Mouse (Mus musculus) CH12.LX (cell line): Measurements from ENCODE around the gene Gm37240. TPM values are rescaled to one million over a fixed set of nuclear protein-coding genes. Genes with fewer than 3 reads are reported as not detected.

Experiments
- DNase-seq: peaks from one replicate; pipeline ENCODE4 v3.0.0-alpha.2; 2013; ENCODE audit errors: extremely low read depth
- H3K27ac ChIP-seq: 2 replicates; pipeline ENCODE4 v1.5.1; 2012; ENCODE audit warnings: low read depth, mild to moderate bottlenecking, control low read depth, moderate library complexity; ENCODE audit not compliant: insufficient read depth
- H3K27me3 ChIP-seq: replicated peaks from 2 replicates; pipeline ENCODE3; 2012; ENCODE audit warnings: inconsistent platforms
- H3K36me3 ChIP-seq, 2 experiments: replicated peaks in 1 of 2; 2 replicates each; pipeline versions ENCODE3 to v1.6.1; 2012; ENCODE audit warnings: inconsistent platforms in 1 of 2, low read length in 1 of 2, mild to moderate bottlenecking in 1 of 2, mixed read lengths in 1 of 2, moderate library complexity in 1 of 2; ENCODE audit not compliant: control insufficient read depth in 1 of 2, insufficient read depth in 1 of 2
- H3K4me1 ChIP-seq, 2 experiments: 2 replicates each; pipeline ENCODE4 v1.6.1; 2012; ENCODE audit warnings: inconsistent platforms in 1 of 2, moderate library complexity in 1 of 2; ENCODE audit not compliant: insufficient read depth in 2 of 2, control insufficient read depth in 1 of 2
- H3K4me2 ChIP-seq: 2 replicates; pipeline ENCODE4 v1.6.1; 2012; ENCODE audit warnings: low read depth, mild to moderate bottlenecking, control low read depth; ENCODE audit not compliant: poor library complexity, insufficient read depth, severe bottlenecking
- H3K4me3 ChIP-seq, 3 experiments: fragments of 150-350 bp in 1 of 3; sonication (generic) in 1 of 3; replicated peaks in 1 of 3; 2 replicates each; pipeline versions ENCODE3 to v1.5.1; 2011 to 2012; ENCODE audit warnings: low read depth in 2 of 3, low read length in 2 of 3, mild to moderate bottlenecking in 2 of 3, moderate library complexity in 2 of 3, control low read depth in 1 of 3, improper control_type of control experiment in 1 of 3, inconsistent platforms in 1 of 3, mixed read lengths in 1 of 3; ENCODE audit not compliant: poor library complexity in 1 of 3
- H3K79me2 ChIP-seq: replicated peaks from 2 replicates; pipeline ENCODE4 v1.6.1; 2012; ENCODE audit warnings: mild to moderate bottlenecking, moderate library complexity; ENCODE audit not compliant: control insufficient read depth, poor library complexity, insufficient read depth, severe bottlenecking; ENCODE audit errors: extremely low read depth
- H3K9ac ChIP-seq: 2 replicates; pipeline ENCODE4 v1.6.1; 2012; ENCODE audit warnings: low read depth, mild to moderate bottlenecking, control low read depth, moderate library complexity; ENCODE audit not compliant: insufficient read depth
- H3K9me3 ChIP-seq: replicated peaks from 2 replicates; pipeline ENCODE3; 2012; ENCODE audit warnings: low read length, inconsistent platforms, mixed read lengths
- CHD1 ChIP-seq: IDR thresholded peaks from 2 replicates; pipeline ENCODE4 v1.6.1; 2012; ENCODE audit warnings: low read depth, low read length, improper control_type of control experiment, inconsistent platforms
- ETS1 ChIP-seq: conservative IDR thresholded peaks from 2 replicates; pipeline ENCODE4 v1.6.1; 2012; ENCODE audit warnings: low read depth, mild to moderate bottlenecking, inconsistent platforms, low read length, improper control_type of control experiment, moderate library complexity
- HCFC1 ChIP-seq: IDR thresholded peaks from 2 replicates; pipeline ENCODE4 v1.6.1; 2012; ENCODE audit warnings: low read depth, mild to moderate bottlenecking, inconsistent platforms, low read length, improper control_type of control experiment
- IRF4 ChIP-seq: IDR thresholded peaks from 2 replicates; pipeline ENCODE4 v1.6.1; 2014; ENCODE audit warnings: low read depth, mild to moderate bottlenecking, inconsistent platforms, low read length, improper control_type of control experiment
- JUN ChIP-seq: IDR thresholded peaks from 2 replicates; pipeline ENCODE4 v1.6.1; 2011; ENCODE audit warnings: low read depth, mild to moderate bottlenecking, low read length, improper control_type of control experiment, moderate library complexity; ENCODE audit not compliant: insufficient read depth
- KAT2A ChIP-seq: IDR thresholded peaks from 2 replicates; pipeline ENCODE4 v1.6.1; 2012; ENCODE audit warnings: low read length, improper control_type of control experiment, inconsistent platforms; ENCODE audit not compliant: insufficient replicate concordance
- MAFK ChIP-seq: IDR thresholded peaks from 2 replicates; pipeline ENCODE4 v1.6.1; 2011; ENCODE audit warnings: low read length, improper control_type of control experiment; ENCODE audit not compliant: insufficient replicate concordance
- MAZ ChIP-seq: IDR thresholded peaks from 2 replicates; pipeline ENCODE4 v1.6.1; 2012; ENCODE audit warnings: low read depth, mild to moderate bottlenecking, inconsistent platforms, low read length, improper control_type of control experiment, moderate library complexity
- MEF2A ChIP-seq: IDR thresholded peaks from 2 replicates; pipeline ENCODE4 v1.6.1; 2014; ENCODE audit warnings: low read depth, mild to moderate bottlenecking, inconsistent platforms, low read length, improper control_type of control experiment, borderline replicate concordance
- PAX5 ChIP-seq: IDR thresholded peaks from 2 replicates; pipeline ENCODE4 v1.6.1; 2012; ENCODE audit warnings: low read length, inconsistent platforms, mixed read lengths
- POLR2AphosphoS2 ChIP-seq: IDR thresholded peaks from 2 replicates; pipeline ENCODE4 v1.6.1; 2011; ENCODE audit warnings: low read depth, low read length, improper control_type of control experiment
- RCOR1 ChIP-seq: conservative IDR thresholded peaks from 2 replicates; pipeline ENCODE4 v1.6.1; 2012; ENCODE audit warnings: low read depth, mild to moderate bottlenecking, inconsistent platforms, low read length, improper control_type of control experiment
- SIN3A ChIP-seq: IDR thresholded peaks from 2 replicates; pipeline ENCODE4 v1.6.1; 2012; ENCODE audit warnings: low read length, improper control_type of control experiment, inconsistent platforms
- UBTF ChIP-seq: IDR thresholded peaks from 2 replicates; pipeline ENCODE4 v1.6.1; 2012; ENCODE audit warnings: low read depth, mild to moderate bottlenecking, inconsistent platforms, low read length, improper control_type of control experiment, moderate library complexity
- USF2 ChIP-seq: conservative IDR thresholded peaks from 2 replicates; pipeline ENCODE4 v1.6.1; 2011; ENCODE audit warnings: low read depth, low read length, improper control_type of control experiment
- ZC3H11A ChIP-seq: IDR thresholded peaks from 2 replicates; pipeline ENCODE4 v1.6.1; 2012; ENCODE audit warnings: low read depth, mild to moderate bottlenecking, inconsistent platforms, low read length, improper control_type of control experiment
- ZMIZ1 ChIP-seq: IDR thresholded peaks from 2 replicates; pipeline ENCODE4 v1.6.1; 2012; ENCODE audit warnings: low read depth, mild to moderate bottlenecking, inconsistent platforms, low read length, improper control_type of control experiment
- ZNF384 ChIP-seq: IDR thresholded peaks from 2 replicates; pipeline ENCODE4 v1.6.1; 2012; ENCODE audit warnings: low read depth, low read length, improper control_type of control experiment, inconsistent platforms
- dilution Hi-C: fragments of 300-500 bp; cut with MboI; formaldehyde crosslinking; loops from 2 replicates; pipeline ENCODE4 v1.14.3; 2020; ENCODE audit warnings: low sequenced_read_pairs; ENCODE audit not compliant: extremely low pct_unique_long_range_greater_than_20kb, extremely low pct_ligation_motif_present
- in situ Hi-C: fragments of 300-500 bp; cut with MboI; formaldehyde crosslinking; loops from 3 replicates; pipeline ENCODE4 v1.14.3; 2019; ENCODE audit warnings: low sequenced_read_pairs, low pct_ligation_motif_present, low pct_unique_long_range_greater_than_20kb, mixed read lengths
- polyA plus RNA-seq: library from polyadenylated mRNA; unstranded; fragments of >175 nt; gene quantifications from 2 replicates; pipeline ENCODE4 v1.2.1, GENCODE M21; 2012; ENCODE audit warnings: low read depth; ENCODE audit not compliant: insufficient read length
- total RNA-seq, 2 experiments: library from RNA; depleted of rRNA; stranded (reverse); fragments of 300-350 nt in 1 of 2; fragments of >200 nt in 1 of 2; gene quantifications; 2 replicates each; pipeline ENCODE4 v1.2.3; 2012 to 2014

Gene Gm37240
- total and polyA plus RNA-seq, 3 experiments = 0.08 to 0.19 (median 0.14) TPM

- H3K4me1 ChIP-seq = no peaks in the 10 kb centered on the region
- no peak overlapping the region for H3K4me2 ChIP-seq
- no peak overlapping the region for H3K4me3 ChIP-seq
- H3K9ac ChIP-seq = no peak overlapping the region
- dilution Hi-C loops = no loop called here
- no peaks in the 10 kb centered on the region for H3K9me3 ChIP-seq
- DNase-seq = no peak
- in situ Hi-C loops = no loop called here
- H3K27ac ChIP-seq = no peak overlapping the region
- H3K27me3 ChIP-seq = no peaks in the 10 kb centered on the region
- H3K79me2 ChIP-seq = no peaks in the 10 kb centered on the region
- TF ChIP-seq UBTF = no peak
- no peak for TF ChIP-seq RCOR1
- TF ChIP-seq SIN3A = no peak
- no peak for TF ChIP-seq KAT2A
- no peak for TF ChIP-seq ZC3H11A
- TF ChIP-seq ZNF384 = no peak
- TF ChIP-seq CHD1 = no peak
- no peak for TF ChIP-seq ETS1
- TF ChIP-seq USF2 = no peak
- TF ChIP-seq JUN = no peak
- no peak for TF ChIP-seq IRF4
- TF ChIP-seq PAX5 = no peak
- TF ChIP-seq HCFC1 = no peak
- TF ChIP-seq MAFK = no peak
- no peak for TF ChIP-seq MEF2A
- TF ChIP-seq ZMIZ1 = no peak
- no peak for TF ChIP-seq MAZ
- H3K36me3 ChIP-seq = peaks cover 12 to 33% of the 10 kb centered on the region in 2 experiments
Observed at GRCm38 (mm10) chr3:84982688-84983087, 904.6 kb downstream of the Gm37240 start.

GRCm38 (mm10) chr3:84980158-84980557 is 907.2 kb downstream of the Gm37240 start:
- dilution Hi-C loops (no loop called here), in situ Hi-C loops (no loop called here)
- Histone ChIP-seq H3K4me2 (no peak overlapping the region), H3K27me3 (no peaks in the 10 kb centered on the region), H3K9ac (no peak overlapping the region), H3K4me3 (no peak overlapping the region), H3K27ac (no peak overlapping the region), H3K4me1 (no peaks in the 10 kb centered on the region), H3K79me2 (no peaks in the 10 kb centered on the region), H3K36me3 (peaks cover 30 to 58% of the 10 kb centered on the region in 2 experiments), H3K9me3 (no peaks in the 10 kb centered on the region)
- TF ChIP-seq POLR2AphosphoS2 (no peak), SIN3A (no peak), ZMIZ1 (no peak)
- DNase-seq = no peak
